Mouse (Mus musculus): ENCODE data around the gene Msh4. TPM values are rescaled to one million over a fixed set of nuclear protein-coding genes. Genes with fewer than 3 reads are reported as not detected.
"Not testable (repeated sequence)": the region's sequence is repeated elsewhere in the genome, so short reads cannot be mapped to it uniquely, and the experiment has no call there.

The Msh4 gene
- total and polyA plus RNA-seq, 3 experiments, result 0.14 to 0.42 (median 0.16) TPM

DNA sequence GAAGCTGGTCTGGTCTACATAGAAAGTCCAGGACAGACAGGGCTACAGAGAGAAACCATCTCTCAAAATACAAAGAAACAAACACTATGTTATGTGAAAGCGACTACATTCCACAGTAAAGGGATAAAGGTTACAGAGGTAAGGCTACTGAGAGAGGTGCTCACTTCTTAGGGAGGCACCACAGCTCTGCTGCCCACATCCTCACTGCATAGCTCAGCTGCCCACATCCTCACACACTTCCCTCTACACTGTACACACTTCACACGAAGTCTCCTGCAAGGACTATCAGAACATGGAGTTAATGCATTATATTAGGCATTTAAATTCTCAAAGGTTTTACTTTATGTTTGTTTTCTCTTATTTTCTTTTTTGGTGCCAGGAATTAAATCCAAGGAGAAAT lies 42.1 kb downstream of the Msh4 start:
- Histone ChIP-seq H3K4me2 (ENCODE audit: insufficient read depth, low read depth, poor library complexity, severe bottlenecking) (no peak overlapping the region), H3K79me2 (replicated peaks; ENCODE audit: control insufficient read depth, extremely low read depth, insufficient read depth, poor library complexity, severe bottlenecking) (no peaks in the 10 kb centered on the region), H3K36me3 (replicated peaks in 1 of 2; ENCODE audit: control insufficient read depth in 1 of 2, insufficient read depth in 1 of 2, low read length in 1 of 2) (no peaks in the 10 kb centered on the region), H3K4me3 (replicated peaks in 1 of 3; ENCODE audit: low read depth in 2 of 3, low read length in 2 of 3, poor library complexity in 1 of 3) (no peak overlapping the region), H3K27me3 (replicated peaks) (no peaks in the 10 kb centered on the region), H3K4me1 (ENCODE audit: control insufficient read depth in 1 of 2, insufficient read depth in 2 of 2) (peaks cover 6 to 23% of the 10 kb centered on the region in 2 experiments), H3K27ac (ENCODE audit: insufficient read depth, low read depth) (no peak overlapping the region), H3K9ac (ENCODE audit: insufficient read depth, low read depth) (no peak overlapping the region), H3K9me3 (replicated peaks; ENCODE audit: low read length) (no peaks in the 10 kb centered on the region)
- in situ Hi-C loops (cut with MboI; ENCODE audit: low pct_ligation_motif_present, low pct_unique_long_range_greater_than_20kb, low sequenced_read_pairs), result no loop called here
- no peak for DNase-seq (ENCODE audit: extremely low read depth)
- TF ChIP-seq CHD2 (IDR thresholded peaks at IDR 0.05; ENCODE audit: low read length), result no peak
- no peak for TF ChIP-seq UBTF (IDR thresholded peaks at IDR 0.05; ENCODE audit: low read depth, low read length)
- no peak for TF ChIP-seq JUN (IDR thresholded peaks at IDR 0.05; ENCODE audit: insufficient read depth, low read depth, low read length)
- TF ChIP-seq ZMIZ1 (IDR thresholded peaks at IDR 0.05; ENCODE audit: low read depth, low read length), result no peak
- no peak for TF ChIP-seq BHLHE40 (IDR thresholded peaks at IDR 0.05; ENCODE audit: low read depth, low read length)
- TF ChIP-seq RAD21 (IDR thresholded peaks at IDR 0.05; ENCODE audit: low read depth, low read length), result no peak
- no peak for TF ChIP-seq TBP (conservative IDR thresholded peaks at IDR 0.05; ENCODE audit: low read depth, low read length)
- no peak for TF ChIP-seq SMC3 (IDR thresholded peaks at IDR 0.05; ENCODE audit: low read depth, low read length)
- no peak for TF ChIP-seq SIN3A (IDR thresholded peaks at IDR 0.05; ENCODE audit: low read length)
- dilution Hi-C loops (cut with MboI; ENCODE audit: extremely low pct_ligation_motif_present, extremely low pct_unique_long_range_greater_than_20kb, low sequenced_read_pairs), result no loop called here

DNA sequence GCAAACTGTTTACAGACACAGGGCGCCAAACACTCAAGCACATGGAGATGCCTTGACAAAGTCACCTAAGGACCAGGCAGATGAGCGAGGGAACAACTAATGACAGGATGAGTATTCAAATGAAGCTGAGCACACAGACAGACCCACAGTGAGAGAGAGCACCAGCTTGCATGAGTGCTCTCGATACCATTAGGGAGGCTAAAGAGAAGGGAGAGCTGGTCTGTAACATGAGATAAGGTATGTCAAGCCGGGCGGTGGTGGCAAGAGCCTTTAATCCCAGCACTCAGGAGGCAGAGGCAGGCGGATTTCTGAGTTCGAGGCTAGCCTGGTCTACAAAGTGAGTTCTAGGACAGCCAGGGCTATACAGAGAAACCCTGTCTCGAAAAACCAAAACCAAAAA lies 45.5 kb downstream of the Msh4 start:
- DNase-seq (ENCODE audit: extremely low read depth); H3K4me3 ChIP-seq (replicated peaks in 1 of 3; ENCODE audit: low read depth in 2 of 3, low read length in 2 of 3, poor library complexity in 1 of 3); dilution Hi-C loops (cut with MboI; ENCODE audit: extremely low pct_ligation_motif_present, extremely low pct_unique_long_range_greater_than_20kb, low sequenced_read_pairs); H3K36me3 ChIP-seq (replicated peaks in 1 of 2; ENCODE audit: control insufficient read depth in 1 of 2, insufficient read depth in 1 of 2, low read length in 1 of 2); H3K4me2 ChIP-seq (ENCODE audit: insufficient read depth, low read depth, poor library complexity, severe bottlenecking); H3K9ac ChIP-seq (ENCODE audit: insufficient read depth, low read depth); in situ Hi-C loops (cut with MboI; ENCODE audit: low pct_ligation_motif_present, low pct_unique_long_range_greater_than_20kb, low sequenced_read_pairs); H3K27me3 ChIP-seq (replicated peaks); H3K79me2 ChIP-seq (replicated peaks; ENCODE audit: control insufficient read depth, extremely low read depth, insufficient read depth, poor library complexity, severe bottlenecking); H3K9me3 ChIP-seq (replicated peaks; ENCODE audit: low read length); H3K27ac ChIP-seq (ENCODE audit: insufficient read depth, low read depth): not testable (repeated sequence)
- H3K4me1 ChIP-seq (ENCODE audit: control insufficient read depth in 1 of 2, insufficient read depth in 2 of 2), result peaks cover 11 to 39% of the 10 kb centered on the region in 2 experiments

DNA sequence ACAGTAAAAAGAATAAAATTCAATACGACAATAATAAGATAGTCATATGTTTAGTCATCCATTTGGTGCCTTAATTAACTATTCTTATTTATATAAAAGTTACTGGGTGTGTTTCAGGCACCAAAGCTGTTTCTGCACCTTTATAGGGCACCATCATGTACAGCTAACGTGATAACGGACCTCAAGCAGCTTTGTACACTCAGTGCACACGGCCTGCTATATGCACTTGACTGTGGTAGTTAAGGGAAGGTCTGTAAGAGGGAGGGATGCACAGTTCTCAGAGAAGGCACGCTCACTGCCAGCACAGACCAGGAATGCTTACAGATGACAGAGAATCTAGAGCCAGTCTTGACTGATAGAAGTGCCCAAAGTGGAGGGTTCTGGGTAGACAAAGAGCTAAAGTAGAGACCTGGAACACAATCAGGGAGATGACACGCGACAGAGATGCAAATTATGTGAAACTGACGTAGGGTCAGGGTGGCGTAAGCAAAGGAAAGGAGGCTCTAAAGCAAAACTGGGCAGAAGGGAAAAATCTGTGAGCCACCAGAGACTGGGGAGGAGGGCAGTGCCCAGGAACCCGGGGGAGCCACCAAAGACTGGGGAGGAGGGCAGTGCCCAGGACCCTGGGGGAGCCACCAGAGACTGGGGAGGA lies 47.5 kb downstream of the Msh4 start:
- Histone ChIP-seq H3K27me3 (replicated peaks) (no peaks in the 10 kb centered on the region), H3K4me2 (ENCODE audit: insufficient read depth, low read depth, poor library complexity, severe bottlenecking) (peak overlapping the region; percentile 38; the same call in 1 of the 2 replicates), H3K9ac (ENCODE audit: insufficient read depth, low read depth) (no peak overlapping the region), H3K36me3 (replicated peaks in 1 of 2; ENCODE audit: control insufficient read depth in 1 of 2, insufficient read depth in 1 of 2, low read length in 1 of 2) (no peaks in the 10 kb centered on the region), H3K4me1 (ENCODE audit: control insufficient read depth in 1 of 2, insufficient read depth in 2 of 2) (peaks cover 11 to 33% of the 10 kb centered on the region in 2 experiments), H3K79me2 (replicated peaks; ENCODE audit: control insufficient read depth, extremely low read depth, insufficient read depth, poor library complexity, severe bottlenecking) (no peaks in the 10 kb centered on the region), H3K27ac (ENCODE audit: insufficient read depth, low read depth) (no peak overlapping the region), H3K9me3 (replicated peaks; ENCODE audit: low read length) (no peaks in the 10 kb centered on the region), H3K4me3 (replicated peaks in 1 of 3; ENCODE audit: low read depth in 2 of 3, low read length in 2 of 3, poor library complexity in 1 of 3) (no peak overlapping the region)
- TF ChIP-seq CHD1 (IDR thresholded peaks at IDR 0.05; ENCODE audit: low read depth, low read length) (no peak), SIN3A (IDR thresholded peaks at IDR 0.05; ENCODE audit: low read length) (no peak), ETS1 (conservative IDR thresholded peaks at IDR 0.05; ENCODE audit: low read depth, low read length) (peak; percentile 42; the same call in 1 of the 2 replicates), RAD21 (IDR thresholded peaks at IDR 0.05; ENCODE audit: low read depth, low read length) (no peak), BHLHE40 (IDR thresholded peaks at IDR 0.05; ENCODE audit: low read depth, low read length) (peak; percentile 89), TBP (conservative IDR thresholded peaks at IDR 0.05; ENCODE audit: low read depth, low read length) (0 out of 2 replicates have a peak, but pooled peaks have one; percentile 23), MEF2A (IDR thresholded peaks at IDR 0.05; ENCODE audit: borderline replicate concordance, low read depth, low read length) (no peak), MAFK (IDR thresholded peaks at IDR 0.05; ENCODE audit: insufficient replicate concordance, low read length) (no peak), SMC3 (IDR thresholded peaks at IDR 0.05; ENCODE audit: low read depth, low read length) (no peak), TCF12 (IDR thresholded peaks at IDR 0.05; ENCODE audit: low read depth, low read length) (no peak), IRF4 (IDR thresholded peaks at IDR 0.05; ENCODE audit: low read depth, low read length) (peak; percentile 58; the same call in 1 of the 2 replicates), MYC (IDR thresholded peaks at IDR 0.05; ENCODE audit: low read depth, low read length) (peak; percentile 44; the same call in 1 of the 2 replicates), MAZ (IDR thresholded peaks at IDR 0.05; ENCODE audit: low read depth, low read length) (no peak), EP300 (IDR thresholded peaks at IDR 0.05; ENCODE audit: low read length) (peak; percentile 18; the same call in 1 of the 2 replicates)
- dilution Hi-C loops (cut with MboI; ENCODE audit: extremely low pct_ligation_motif_present, extremely low pct_unique_long_range_greater_than_20kb, low sequenced_read_pairs) (no loop called here), in situ Hi-C loops (cut with MboI; ENCODE audit: low pct_ligation_motif_present, low pct_unique_long_range_greater_than_20kb, low sequenced_read_pairs) (no loop called here)
- peak; percentile 85 for DNase-seq (ENCODE audit: extremely low read depth)
